Mouse (Mus musculus) forebrain, embryonic 11.5 days (tissue): ENCODE measurements at regions not wholly inside any gene's neighbourhood (a gene's known extent, or its start where the extent isn't known, plus 50 kb on each side); places are given as distances from the start of the nearest gene placed in this dataset.

ENCODE experiments used
- ATAC-seq: fragments of 200-750 bp; cut with Nextera tagmentation; replicated peaks from 2 replicates; pipeline ENCODE4 v1.8.0; 2017; ENCODE audit warnings: moderate TSS enrichment; ENCODE audit not compliant: low FRiP score
- DNase-seq: peaks from one replicate; pipeline ENCODE4 v3.0.0-alpha.2; 2017; ENCODE audit warnings: low spot score
- H3K27ac ChIP-seq: fragments of 300-500 bp; sonication (generic); 2 replicates; pipeline ENCODE4 v1.5.1; 2014; ENCODE audit warnings: low read depth, low read length
- H3K27me3 ChIP-seq: fragments of 300-500 bp; sonication (generic); 2 replicates; pipeline ENCODE4 v1.6.1; 2014; ENCODE audit warnings: mild to moderate bottlenecking, low read length, mixed read lengths; ENCODE audit not compliant: control insufficient read depth, insufficient read depth
- H3K36me3 ChIP-seq: fragments of 300-500 bp; sonication (generic); 2 replicates; pipeline ENCODE4 v1.6.1; 2014; ENCODE audit warnings: mild to moderate bottlenecking, low read length, moderate library complexity, mixed read lengths; ENCODE audit not compliant: control insufficient read depth, insufficient read depth
- H3K4me1 ChIP-seq: fragments of 300-500 bp; sonication (generic); replicated peaks from 2 replicates; pipeline ENCODE4 v1.6.1; 2014; ENCODE audit warnings: low read length, mixed read lengths; ENCODE audit not compliant: control insufficient read depth, insufficient read depth
- H3K4me2 ChIP-seq: fragments of 300-500 bp; sonication (generic); 2 replicates; pipeline ENCODE4 v1.6.1; 2014; ENCODE audit warnings: low read depth, mild to moderate bottlenecking, low read length, moderate library complexity, mixed read lengths; ENCODE audit not compliant: severe bottlenecking
- H3K4me3 ChIP-seq: fragments of 300-500 bp; sonication (generic); 2 replicates; pipeline ENCODE4 v1.5.1; 2014; ENCODE audit warnings: low read depth, low read length
- H3K9ac ChIP-seq: fragments of 300-500 bp; sonication (generic); 2 replicates; pipeline ENCODE4 v1.6.1; 2014; ENCODE audit warnings: low read length
- H3K9me3 ChIP-seq: fragments of 300-500 bp; sonication (generic); 2 replicates; pipeline ENCODE4 v1.6.1; 2016; ENCODE audit warnings: low read length, mixed read lengths; ENCODE audit not compliant: control insufficient read depth
- WGBS: fragments of 180-500 bp; shearing (Covaris S2); extraction: QIAGEN DNeasy Blood & Tissue Kit; methylation state at CpG from one replicate; pipeline ENCODE4 v1.1.7; 2014; 5-methylcytosine and 5-hydroxymethylcytosine counted together

GRCm38 (mm10) chr16:73707051-73707450 lies 704.6 kb downstream of the Robo2 start:
- H3K4me2 ChIP-seq: no peak overlapping the region
- WGBS: 95% methylated on average over 1 of the region's 1 CpGs
- H3K36me3 ChIP-seq: no peaks in the 10 kb centered on the region
- no peak for ATAC-seq
- H3K27ac ChIP-seq: no peak overlapping the region
- H3K4me1 ChIP-seq: no peaks in the 10 kb centered on the region
- DNase-seq: no peak
- no peak overlapping the region for H3K9ac ChIP-seq
- H3K9me3 ChIP-seq: no peaks in the 10 kb centered on the region
- H3K27me3 ChIP-seq: no peaks in the 10 kb centered on the region
- no peak overlapping the region for H3K4me3 ChIP-seq

- 83% methylated on average over 11 of the region's 11 CpGs for WGBS
- no peak overlapping the region for H3K4me2 ChIP-seq
- H3K9me3 ChIP-seq: no peaks in the 10 kb centered on the region
- ATAC-seq: no peak
- no peak overlapping the region for H3K4me3 ChIP-seq
- DNase-seq: no peak
- no peaks in the 10 kb centered on the region for H3K36me3 ChIP-seq
- H3K9ac ChIP-seq: no peak overlapping the region
- H3K27ac ChIP-seq: no peak overlapping the region
- H3K4me1 ChIP-seq: no peaks in the 10 kb centered on the region
- no peaks in the 10 kb centered on the region for H3K27me3 ChIP-seq
Observed at GRCm38 (mm10) chr16:73689274-73689673, 722.4 kb downstream of the Robo2 start.

GRCm38 (mm10) chr16:73679804-73680203 lies 731.8 kb downstream of the Robo2 start:
- Histone ChIP-seq H3K36me3 (no peaks in the 10 kb centered on the region), H3K9me3 (no peaks in the 10 kb centered on the region), H3K4me1 (no peaks in the 10 kb centered on the region), H3K9ac (no peak overlapping the region), H3K4me3 (no peak overlapping the region), H3K27me3 (no peaks in the 10 kb centered on the region), H3K27ac (no peak overlapping the region), H3K4me2 (no peak overlapping the region)
- ATAC-seq: no peak
- WGBS: 80% methylated on average over 10 of the region's 10 CpGs
- DNase-seq: no peak

GRCm38 (mm10) chr16:73670516-73670915 lies 741.1 kb downstream of the Robo2 start:
- H3K4me1 ChIP-seq: no peaks in the 10 kb centered on the region
- no peaks in the 10 kb centered on the region for H3K36me3 ChIP-seq
- ATAC-seq: no peak
- WGBS: 56% methylated on average over 6 of the region's 6 CpGs
- no peak for DNase-seq
- no peak overlapping the region for H3K9ac ChIP-seq
- no peak overlapping the region for H3K4me3 ChIP-seq
- H3K27ac ChIP-seq: no peak overlapping the region
- no peak overlapping the region for H3K4me2 ChIP-seq
- no peaks in the 10 kb centered on the region for H3K9me3 ChIP-seq
- no peaks in the 10 kb centered on the region for H3K27me3 ChIP-seq

- DNase-seq (no peak), ATAC-seq (no peak)
- Histone ChIP-seq H3K9ac (no peak overlapping the region), H3K27ac (no peak overlapping the region), H3K4me3 (no peak overlapping the region), H3K9me3 (no peaks in the 10 kb centered on the region), H3K27me3 (no peaks in the 10 kb centered on the region), H3K36me3 (no peaks in the 10 kb centered on the region), H3K4me2 (no peak overlapping the region), H3K4me1 (no peaks in the 10 kb centered on the region)
- WGBS: 84% methylated on average over 1 of the region's 1 CpGs
Observed at GRCm38 (mm10) chr16:73652976-73653690, 758.5 kb downstream of the Robo2 start.

GRCm38 (mm10) chr16:73647201-73647782 lies 764.3 kb downstream of the Robo2 start:
- no peak overlapping the region for H3K9ac ChIP-seq
- H3K27me3 ChIP-seq: no peaks in the 10 kb centered on the region
- ATAC-seq: 0 out of 2 replicates have a peak, but pooled peaks have one; percentile 18
- 74% methylated on average over 19 of the region's 19 CpGs for WGBS
- H3K4me3 ChIP-seq: no peak overlapping the region
- H3K27ac ChIP-seq: no peak overlapping the region
- no peaks in the 10 kb centered on the region for H3K9me3 ChIP-seq
- DNase-seq: peak; percentile 60
- H3K4me2 ChIP-seq: no peak overlapping the region
- no peaks in the 10 kb centered on the region for H3K4me1 ChIP-seq
- H3K36me3 ChIP-seq: no peaks in the 10 kb centered on the region

GRCm38 (mm10) chr16:73613017-73613416 lies 798.6 kb downstream of the Robo2 start:
- no peak for ATAC-seq
- H3K9ac ChIP-seq: no peak overlapping the region
- no peaks in the 10 kb centered on the region for H3K9me3 ChIP-seq
- no peak overlapping the region for H3K4me3 ChIP-seq
- no peak overlapping the region for H3K27ac ChIP-seq
- 90% methylated on average over 9 of the region's 9 CpGs for WGBS
- no peaks in the 10 kb centered on the region for H3K4me1 ChIP-seq
- no peaks in the 10 kb centered on the region for H3K27me3 ChIP-seq
- DNase-seq: no peak
- H3K36me3 ChIP-seq: no peaks in the 10 kb centered on the region
- no peak overlapping the region for H3K4me2 ChIP-seq

- H3K36me3 ChIP-seq: no peaks in the 10 kb centered on the region
- no peak overlapping the region for H3K27ac ChIP-seq
- WGBS: 82% methylated on average over 2 of the region's 2 CpGs
- DNase-seq (no peak), ATAC-seq (no peak)
- no peaks in the 10 kb centered on the region for H3K9me3 ChIP-seq
- H3K9ac ChIP-seq: no peak overlapping the region
- H3K4me1 ChIP-seq: no peaks in the 10 kb centered on the region
- H3K4me3 ChIP-seq: no peak overlapping the region
- H3K27me3 ChIP-seq: no peaks in the 10 kb centered on the region
- no peak overlapping the region for H3K4me2 ChIP-seq
Observed at GRCm38 (mm10) chr16:73591421-73591820, 820.2 kb downstream of the Robo2 start.

GRCm38 (mm10) chr16:73561216-73561615 lies 850.4 kb downstream of the Robo2 start:
- DNase-seq (no peak), ATAC-seq (no peak)
- H3K9me3 ChIP-seq: no peaks in the 10 kb centered on the region
- no peaks in the 10 kb centered on the region for H3K27me3 ChIP-seq
- no peak overlapping the region for H3K4me2 ChIP-seq
- no peaks in the 10 kb centered on the region for H3K36me3 ChIP-seq
- WGBS: 70% methylated on average over 7 of the region's 7 CpGs
- no peak overlapping the region for H3K9ac ChIP-seq
- no peak overlapping the region for H3K27ac ChIP-seq
- H3K4me1 ChIP-seq: no peaks in the 10 kb centered on the region
- H3K4me3 ChIP-seq: no peak overlapping the region
